Mouse (Mus musculus): ENCODE data around the gene Nme7. TPM values are rescaled to one million over a fixed set of nuclear protein-coding genes. Genes with fewer than 3 reads are reported as not detected.

The Nme7 gene
- polyA plus RNA-seq, 1 experiment from 2014 or later = 43.7 TPM

GRCm38 (mm10) chr1:164480755-164481644 is 177.1 kb downstream of the Nme7 start:
- no peaks in the 10 kb centered on the region for H3K4me1 ChIP-seq
- H3K36me3 ChIP-seq = no peaks in the 10 kb centered on the region
- no peak overlapping the region for H3K4me2 ChIP-seq (replicated peaks)
- H3K4me3 ChIP-seq (replicated peaks) = no peak overlapping the region
- no peak for ATAC-seq (ENCODE audit: insufficient number of reproducible peaks, low FRiP score, low TSS enrichment, low read depth)
- no peak overlapping the region for H3K9ac ChIP-seq
- no peaks in the 10 kb centered on the region for H3K9me3 ChIP-seq (replicated peaks)
- no peak overlapping the region for H3K27ac ChIP-seq (replicated peaks)
- WGBS = 81% methylated on average over 5 of the region's 5 CpGs
- peaks cover 3% of the 10 kb centered on the region; the same call in 1 of the 2 replicates for H3K27me3 ChIP-seq

GRCm38 (mm10) chr1:164481645-164482354 is 177.9 kb downstream of the Nme7 start:
- no peak overlapping the region for H3K4me2 ChIP-seq (replicated peaks)
- 47% methylated on average over 9 of the region's 9 CpGs for whole genome bisulfite sequencing
- no peak overlapping the region for H3K9ac ChIP-seq
- no peak overlapping the region for H3K4me3 ChIP-seq (replicated peaks)
- no peaks in the 10 kb centered on the region for H3K36me3 ChIP-seq
- no peaks in the 10 kb centered on the region for H3K9me3 ChIP-seq (replicated peaks)
- H3K27me3 ChIP-seq = peaks cover 3% of the 10 kb centered on the region; the same call in 1 of the 2 replicates
- ATAC-seq (ENCODE audit: insufficient number of reproducible peaks, low FRiP score, low TSS enrichment, low read depth) = no peak
- H3K4me1 ChIP-seq = no peaks in the 10 kb centered on the region
- H3K27ac ChIP-seq (replicated peaks) = no peak overlapping the region

GRCm38 (mm10) chr1:164482833-164483232 is 178.9 kb downstream of the Nme7 start:
- H3K36me3 ChIP-seq = no peaks in the 10 kb centered on the region
- no peak overlapping the region for H3K9ac ChIP-seq
- peaks cover 3% of the 10 kb centered on the region; the same call in 1 of the 2 replicates for H3K27me3 ChIP-seq
- whole genome bisulfite sequencing = 54% methylated on average over 3 of the region's 3 CpGs
- no peak overlapping the region for H3K4me3 ChIP-seq (replicated peaks)
- H3K4me2 ChIP-seq (replicated peaks) = no peak overlapping the region
- no peak overlapping the region for H3K27ac ChIP-seq (replicated peaks)
- no peaks in the 10 kb centered on the region for H3K9me3 ChIP-seq (replicated peaks)
- no peak for ATAC-seq (ENCODE audit: insufficient number of reproducible peaks, low FRiP score, low TSS enrichment, low read depth)
- H3K4me1 ChIP-seq = no peaks in the 10 kb centered on the region

GRCm38 (mm10) chr1:164483728-164484127 is 179.8 kb downstream of the Nme7 start:
- Histone ChIP-seq H3K4me2 (replicated peaks) (no peak overlapping the region), H3K4me3 (replicated peaks) (no peak overlapping the region), H3K9ac (no peak overlapping the region), H3K27ac (replicated peaks) (no peak overlapping the region), H3K4me1 (no peaks in the 10 kb centered on the region), H3K27me3 (peaks cover 3% of the 10 kb centered on the region; the same call in 1 of the 2 replicates), H3K9me3 (replicated peaks) (no peaks in the 10 kb centered on the region), H3K36me3 (no peaks in the 10 kb centered on the region)
- no peak for ATAC-seq (ENCODE audit: insufficient number of reproducible peaks, low FRiP score, low TSS enrichment, low read depth)

Other genes with a start within 250 kb of the Nme7 start
- 1.1 and 1.4 TPM in 2 replicates for gene Sell, start 242.1 kb upstream of the Nme7 start, polyA plus RNA-seq (2015; fragmentation: Nextera tagmentation; extraction: Ambion mirVana)
- 0.20 and 0.21 TPM in 2 replicates for gene Selp, start 188.9 kb upstream of the Nme7 start, polyA plus RNA-seq (2015; fragmentation: Nextera tagmentation; extraction: Ambion mirVana)
- gene F5, start 152.3 kb upstream of the Nme7 start, polyA plus RNA-seq (2015; fragmentation: Nextera tagmentation; extraction: Ambion mirVana) = 0.11 and 0.26 TPM in 2 replicates
- gene Slc19a2, start 55.1 kb upstream of the Nme7 start, polyA plus RNA-seq (2015; fragmentation: Nextera tagmentation; extraction: Ambion mirVana) = 9.0 and 11.1 TPM in 2 replicates
- 12.2 and 16.7 TPM in 2 replicates for gene Ccdc181, start 28.5 kb upstream of the Nme7 start, polyA plus RNA-seq (2015; fragmentation: Nextera tagmentation; extraction: Ambion mirVana)
- gene Blzf1, start 3.4 kb downstream of the Nme7 start, polyA plus RNA-seq (2015; fragmentation: Nextera tagmentation; extraction: Ambion mirVana) = 41.0 and 41.9 TPM in 2 replicates
- gene Atp1b1, start 154.2 kb downstream of the Nme7 start, polyA plus RNA-seq (2015; fragmentation: Nextera tagmentation; extraction: Ambion mirVana) = 46.1 and 49.7 TPM in 2 replicates